Mouse (Mus musculus) intestine, postnatal 0 days (tissue): ENCODE data around the gene Szrd1. TPM values are rescaled to one million over a fixed set of nuclear protein-coding genes. Genes with fewer than 3 reads are reported as not detected.
"Not testable (repeated sequence)": the region's sequence is repeated elsewhere in the genome, so short reads cannot be mapped to it uniquely, and the experiment has no call there.

Experiments used
- ATAC-seq: fragments of 200-750 bp; cut with Nextera tagmentation; 2 replicates; pipeline ENCODE4 v1.8.0; 2017; ENCODE audit warnings: mild to moderate bottlenecking, moderate TSS enrichment, moderate library complexity
- H3K27ac ChIP-seq: fragments of 300-500 bp; sonication (generic); 2 replicates; pipeline ENCODE4 v1.5.1; 2014; ENCODE audit warnings: mild to moderate bottlenecking, low read depth, low read length, moderate library complexity
- H3K27me3 ChIP-seq: fragments of 300-500 bp; sonication (generic); replicated peaks from 2 replicates; pipeline ENCODE4 v1.6.1; 2014; ENCODE audit warnings: low read length, mixed read lengths; ENCODE audit not compliant: control insufficient read depth, insufficient read depth
- H3K36me3 ChIP-seq: fragments of 300-500 bp; sonication (generic); 2 replicates; pipeline ENCODE4 v1.6.1; 2014; ENCODE audit warnings: mild to moderate bottlenecking, moderate library complexity; ENCODE audit not compliant: control insufficient read depth, insufficient read depth
- H3K4me1 ChIP-seq: fragments of 300-500 bp; sonication (generic); replicated peaks from 2 replicates; pipeline ENCODE4 v1.6.1; 2014; ENCODE audit warnings: antibody characterized with exemption, low read length, mixed read lengths; ENCODE audit not compliant: control insufficient read depth, insufficient read depth
- H3K4me2 ChIP-seq: fragments of 300-500 bp; sonication (generic); replicated peaks from 2 replicates; pipeline ENCODE4 v1.6.1; 2014; ENCODE audit warnings: low read depth, mild to moderate bottlenecking, moderate library complexity
- H3K4me3 ChIP-seq: fragments of 300-500 bp; sonication (generic); 2 replicates; pipeline ENCODE4 v1.5.1; 2014; ENCODE audit warnings: low read depth, low read length
- H3K9ac ChIP-seq: fragments of 300-500 bp; sonication (generic); 2 replicates; pipeline ENCODE4 v1.6.1; 2014; ENCODE audit warnings: mild to moderate bottlenecking, low read depth, low read length
- H3K9me3 ChIP-seq: fragments of 300-500 bp; sonication (generic); 2 replicates; pipeline ENCODE4 v1.6.1; 2016; ENCODE audit warnings: mixed run types; ENCODE audit not compliant: control insufficient read depth
- CTCF ChIP-seq: sonication (generic); IDR thresholded peaks from 2 replicates; pipeline ENCODE4 v1.5.1; 2016; ENCODE audit warnings: low read depth, mild to moderate bottlenecking, control low read depth, antibody characterized with exemption, moderate library complexity
- whole genome bisulfite sequencing: fragments of 180-500 bp; shearing (Covaris S2); extraction: QIAGEN DNeasy Blood & Tissue Kit; methylation state at CpG from one replicate; pipeline ENCODE4 v1.1.7; 2014; 5-methylcytosine and 5-hydroxymethylcytosine counted together
- polyA plus RNA-seq: library from polyadenylated mRNA; unstranded; fragments of >200 nt; fragmentation: Nextera tagmentation; extraction: Ambion mirVana; gene quantifications from 2 replicates; pipeline ENCODE4 v1.2.1, GENCODE M21; 2015

Gene Szrd1
- polyA plus RNA-seq, 1 experiment from 2014 or later = 35.0 TPM

DNA sequence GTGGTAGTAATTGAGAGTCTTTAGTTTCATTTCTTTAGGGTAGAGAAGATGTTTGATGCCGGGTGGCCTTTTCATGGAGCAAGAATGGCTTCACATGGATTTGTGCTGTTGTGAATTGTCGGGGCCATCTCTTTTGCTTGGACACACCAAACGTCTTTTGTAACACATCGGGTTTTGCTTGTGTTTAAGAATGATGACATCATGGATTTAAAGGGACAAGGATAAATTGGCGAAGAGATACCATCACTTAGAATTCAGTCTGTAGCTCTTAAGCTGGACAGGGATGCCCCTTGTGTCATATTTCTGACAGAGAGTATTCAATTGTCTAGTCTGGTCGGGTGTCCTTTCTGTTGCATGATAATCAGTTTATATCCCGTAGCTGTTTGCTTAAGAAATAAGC is 9.5 kb upstream of the Szrd1 start:
- Histone ChIP-seq H3K27ac (0 out of 2 replicates have a peak overlapping the region, but pooled peaks have one; percentile 97), H3K27me3 (no peaks in the 10 kb centered on the region), H3K4me3 (peak overlapping the region; percentile 98), H3K36me3 (no peaks in the 10 kb centered on the region), H3K9me3 (no peaks in the 10 kb centered on the region), H3K9ac (peak overlapping the region; percentile 92), H3K4me1 (0 out of 2 replicates have a peak, but pooled peaks cover 8% of the 10 kb centered on the region), H3K4me2 (peak overlapping the region; percentile 83)
- TF ChIP-seq CTCF = no peak
- 15% methylated on average over 7 of the region's 7 CpGs for WGBS
- no peak for ATAC-seq

DNA sequence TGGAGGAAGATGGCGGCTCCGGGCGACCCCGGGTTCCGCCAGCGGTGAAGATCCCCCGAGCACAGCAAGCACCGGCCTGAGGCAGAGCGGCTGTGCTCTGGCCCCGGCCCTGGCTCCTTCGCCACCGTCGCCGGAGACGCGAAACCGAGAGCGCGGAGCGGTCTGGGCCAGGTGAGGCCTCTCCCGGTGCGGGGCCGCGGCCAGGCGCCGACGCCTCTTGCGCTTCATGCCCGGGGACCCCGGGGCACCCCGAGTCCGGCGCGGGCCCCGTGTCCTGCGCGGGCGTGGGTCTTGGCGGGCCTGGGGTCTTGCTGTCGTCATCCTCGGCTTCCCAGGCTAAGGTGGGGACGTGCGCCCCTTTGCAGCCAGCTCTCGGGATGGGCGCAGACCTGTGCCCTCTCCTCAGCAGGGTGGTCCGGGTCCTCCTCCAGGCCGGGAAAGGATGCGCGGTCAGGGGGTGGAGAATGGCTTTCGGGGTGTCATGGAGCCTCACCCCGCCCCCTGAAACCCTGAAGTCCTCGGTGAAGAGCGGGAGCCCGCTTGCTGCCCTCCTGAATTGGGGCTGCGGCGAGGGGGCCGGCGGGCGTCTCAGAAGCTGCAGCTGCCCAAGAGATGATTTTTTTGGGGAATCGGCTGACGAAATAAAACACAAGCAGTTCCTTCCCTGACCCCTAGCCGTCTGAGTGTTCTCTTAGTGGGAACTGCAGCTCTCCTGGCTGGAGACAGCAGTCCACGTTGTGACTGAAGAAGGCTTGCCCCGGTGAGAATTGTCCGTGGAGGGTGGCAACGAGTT is 8.6 kb upstream of the Szrd1 start:
- no peaks in the 10 kb centered on the region for H3K27me3 ChIP-seq
- peak; percentile 21; the same call in 1 of the 2 replicates for TF ChIP-seq CTCF
- H3K4me1 ChIP-seq = 0 out of 2 replicates have a peak, but pooled peaks cover 8% of the 10 kb centered on the region
- H3K36me3 ChIP-seq = no peaks in the 10 kb centered on the region
- peak overlapping the region; percentile 98 for H3K4me3 ChIP-seq
- peak overlapping the region; percentile 92 for H3K9ac ChIP-seq
- peak overlapping the region; percentile 83 for H3K4me2 ChIP-seq
- WGBS = under 1% methylated on average over 57 of the region's 66 CpGs
- H3K27ac ChIP-seq = peak overlapping the region; percentile 97
- no peaks in the 10 kb centered on the region for H3K9me3 ChIP-seq
- ATAC-seq = peak; percentile 71

DNA sequence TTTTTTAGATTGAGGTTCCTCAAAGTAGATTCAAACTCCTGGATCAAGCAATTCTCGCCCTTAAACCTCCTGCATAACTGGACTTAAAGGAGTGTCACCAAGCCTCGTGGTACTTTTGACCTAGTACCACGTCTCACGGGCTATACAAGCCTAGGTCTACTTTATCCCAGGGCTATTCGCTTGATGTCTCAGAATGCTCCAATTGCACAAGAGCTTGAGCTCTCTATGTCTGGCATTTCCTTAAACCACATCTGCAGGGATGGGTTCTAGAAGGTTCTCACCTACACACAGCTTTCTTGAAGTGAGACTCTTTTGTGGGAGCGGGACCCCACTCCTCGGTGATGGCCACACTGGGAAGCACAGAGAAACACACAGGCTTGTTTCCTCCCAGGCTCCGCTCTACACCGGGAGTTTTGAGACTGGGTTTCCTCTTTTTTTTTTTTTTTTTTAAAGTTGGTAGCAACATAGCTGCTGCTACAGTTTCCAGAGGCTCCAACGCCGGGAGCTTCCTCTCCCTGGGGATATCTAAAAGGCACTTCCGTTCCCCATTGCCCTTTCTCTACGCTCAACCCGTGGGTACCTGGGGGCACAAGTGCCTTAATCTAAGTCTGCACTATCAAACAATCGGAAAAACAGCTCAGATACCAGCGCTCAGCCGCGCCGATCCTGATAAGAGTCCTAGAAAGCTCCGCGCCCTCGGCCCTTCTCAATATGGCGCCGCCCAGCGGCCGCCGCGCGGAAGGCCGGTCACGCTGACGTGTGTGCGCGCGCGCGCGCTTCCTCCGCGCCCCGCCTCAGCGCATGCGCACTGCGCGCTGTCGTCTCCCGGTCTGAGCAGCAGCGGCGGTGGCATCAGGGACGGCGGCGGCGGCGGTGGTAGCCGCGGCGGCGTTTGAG is 7.8 kb upstream of the Szrd1 start, which contains the start of gene Fbxo42:
Gene Fbxo42, plus strand, starts transcription at position 802 of the 897 bp plus-strand sequence.
- peak; percentile 85 for TF ChIP-seq CTCF
- H3K27me3 ChIP-seq = no peaks in the 10 kb centered on the region
- ATAC-seq = peak; percentile 86
- WGBS = 3% methylated on average over 58 of the region's 58 CpGs
- H3K9me3 ChIP-seq = no peaks in the 10 kb centered on the region
- peak within 1 kb of the TSS; percentile 97 for H3K27ac ChIP-seq
- H3K36me3 ChIP-seq = no peaks in the 10 kb centered on the region
- H3K4me3 ChIP-seq = peak within 1 kb of the TSS; percentile 98
- peak within 1 kb of the TSS; percentile 92 for H3K9ac ChIP-seq
- 0 out of 2 replicates have a peak, but pooled peaks cover 8% of the 10 kb centered on the region for H3K4me1 ChIP-seq
- peak within 1 kb of the TSS; percentile 83 for H3K4me2 ChIP-seq

DNA sequence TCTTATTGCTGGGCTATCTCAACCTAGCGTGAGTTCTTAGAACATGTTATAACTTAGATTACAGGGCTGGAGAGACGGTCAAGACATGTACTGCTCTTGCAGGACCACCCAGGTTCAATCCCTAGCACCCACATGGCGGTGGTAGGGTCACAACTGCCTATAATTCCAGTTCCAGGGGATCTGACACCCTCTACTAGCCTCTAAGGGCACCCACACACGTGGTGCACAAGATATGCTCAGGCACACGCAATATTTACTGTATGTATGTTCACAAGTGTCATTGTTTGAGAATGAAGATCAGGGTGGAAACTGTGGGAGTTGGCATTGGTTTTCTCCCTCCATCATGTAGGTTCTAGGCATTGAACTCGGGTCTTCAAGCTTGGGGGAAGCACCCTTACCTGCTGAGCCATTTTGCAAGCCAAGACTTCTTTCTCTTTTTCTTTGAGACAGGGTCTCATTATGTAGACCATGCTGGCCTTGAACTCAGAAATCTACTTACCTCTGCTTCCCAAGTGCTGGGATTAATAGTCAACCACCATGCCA is 7.0 kb upstream of the Szrd1 start:
- H3K9ac ChIP-seq = 0 out of 2 replicates have a peak overlapping the region, but pooled peaks have one; percentile 92
- no peak for TF ChIP-seq CTCF
- WGBS = 86% methylated on average over 6 of the region's 6 CpGs
- H3K27me3 ChIP-seq = no peaks in the 10 kb centered on the region
- H3K4me2 ChIP-seq = no peak overlapping the region
- ATAC-seq = no peak
- no peaks in the 10 kb centered on the region for H3K36me3 ChIP-seq
- 0 out of 2 replicates have a peak, but pooled peaks cover 8% of the 10 kb centered on the region for H3K4me1 ChIP-seq
- H3K27ac ChIP-seq = peak overlapping the region; percentile 97; the same call in 1 of the 2 replicates
- no peaks in the 10 kb centered on the region for H3K9me3 ChIP-seq
- H3K4me3 ChIP-seq = no peak overlapping the region

DNA sequence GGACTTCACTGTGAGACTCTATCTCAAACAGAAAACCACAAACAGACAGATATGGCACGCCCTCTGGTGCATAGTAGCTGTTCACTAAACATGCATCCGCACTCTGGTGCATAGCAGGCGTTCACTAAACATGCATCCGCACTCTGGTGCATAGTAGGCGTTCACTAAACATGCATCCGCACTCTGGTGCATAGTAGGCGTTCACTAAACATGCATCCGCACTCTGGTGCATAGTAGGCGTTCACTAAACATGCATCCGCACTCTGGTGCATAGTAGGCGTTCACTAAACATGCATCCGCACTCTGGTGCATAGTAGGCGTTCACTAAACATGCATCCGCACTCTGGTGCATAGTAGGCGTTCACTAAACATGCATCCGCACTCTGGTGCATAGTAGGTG is 5.5 kb upstream of the Szrd1 start:
- WGBS = 92% methylated on average over 8 of the region's 16 CpGs
- H3K4me3 ChIP-seq, H3K4me1 ChIP-seq, H3K36me3 ChIP-seq, H3K27me3 ChIP-seq, H3K9ac ChIP-seq, H3K27ac ChIP-seq, H3K4me2 ChIP-seq, ATAC-seq, H3K9me3 ChIP-seq: not testable (repeated sequence)
